Mouse (Mus musculus) B cell, adult 2 months (primary cell): ENCODE data around the gene Cdc42ep1.
A peak's percentile ranks its signal among the peaks of the same experiment; 100 is the strongest.

ENCODE experiments used
- DNase-seq, 2 experiments: peaks; one replicate each; pipeline ENCODE4 v3.0.0; 2022

Cdc42ep1 gene

DNA sequence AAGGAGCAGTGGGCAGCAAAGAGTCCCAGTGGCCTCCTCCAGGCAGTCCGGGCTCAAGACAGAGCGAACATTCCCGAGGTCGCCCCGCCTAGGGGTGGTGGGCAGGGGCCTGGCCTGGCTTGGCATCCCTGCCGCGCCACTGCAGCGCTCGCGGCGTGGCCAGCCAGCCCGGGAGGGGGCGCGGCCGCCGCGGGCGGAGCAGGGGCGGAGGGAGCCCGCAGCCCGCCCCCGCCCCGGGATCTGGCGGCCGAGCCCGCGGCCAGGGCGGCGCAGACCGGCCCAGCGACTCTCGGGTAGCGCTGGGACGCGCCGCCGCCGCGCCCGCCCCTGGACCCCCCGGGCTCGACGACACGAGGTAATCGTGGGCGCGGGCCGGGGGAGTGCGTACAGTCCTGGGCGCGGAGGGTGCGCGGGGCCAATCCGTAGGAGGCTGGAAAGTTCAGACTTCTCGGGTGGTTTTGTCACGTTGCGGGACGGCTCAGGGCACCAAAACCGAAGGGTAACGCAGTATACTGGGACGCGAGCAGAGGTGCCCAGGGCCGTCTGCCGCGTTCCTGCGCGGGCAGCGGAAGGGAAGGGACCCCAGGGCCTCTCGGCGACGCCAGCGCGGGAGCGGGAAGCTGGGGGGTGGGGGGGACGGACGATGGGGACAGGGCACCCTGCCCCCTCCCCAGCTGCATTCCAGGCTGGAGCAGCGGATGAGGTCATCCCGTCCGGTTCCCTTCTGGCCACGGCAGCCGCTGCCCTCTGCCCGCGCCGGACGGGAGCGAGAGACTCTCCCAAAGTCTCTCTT lies at the start of gene Cdc42ep1:
Gene Cdc42ep1 (plus strand): TSS at position 254 of the 793 bp plus-strand sequence.
- no peak for DNase-seq

DNA sequence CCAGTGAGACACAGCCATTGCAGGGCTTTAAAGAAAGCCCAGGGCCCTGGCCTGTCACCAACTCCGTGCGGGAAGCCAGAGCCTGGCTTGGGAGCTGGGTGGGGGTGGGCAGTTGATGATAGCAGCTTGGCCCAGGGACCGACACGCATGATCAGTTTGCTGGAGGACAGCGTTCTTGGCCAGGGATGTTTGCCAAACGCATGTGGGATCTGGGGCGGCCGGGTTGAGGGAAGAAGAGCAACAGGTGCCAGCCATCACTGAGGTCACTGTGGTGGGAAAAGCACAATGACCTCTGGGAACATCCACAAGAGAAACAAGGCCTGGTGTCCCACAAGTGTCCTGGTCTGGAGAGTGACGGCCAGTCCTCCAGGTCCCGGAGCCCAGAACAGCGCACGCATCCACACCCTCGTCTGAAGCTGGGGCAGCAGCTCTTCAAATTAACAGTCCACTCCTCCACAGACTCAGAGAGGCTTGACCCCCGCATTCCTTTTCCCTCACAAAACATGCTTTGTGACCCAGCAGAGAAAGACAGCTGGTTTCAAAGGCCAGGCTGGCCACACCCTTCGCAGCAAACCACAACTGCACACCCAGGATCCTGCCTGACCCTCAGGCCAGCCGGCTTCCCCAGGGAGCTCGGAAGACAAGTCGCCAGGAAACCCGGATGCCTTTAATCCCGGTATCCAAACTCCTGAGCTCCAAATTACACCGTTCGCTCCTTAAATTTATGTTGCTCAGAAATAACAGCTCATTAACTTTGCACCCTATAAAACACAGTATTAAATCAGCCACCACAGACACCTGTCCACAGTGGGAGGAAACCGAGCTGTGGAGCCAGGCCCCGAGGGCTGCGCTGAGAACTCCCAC lies 46.0 kb upstream of the Cdc42ep1 start:
- DNase-seq: no peak

DNA sequence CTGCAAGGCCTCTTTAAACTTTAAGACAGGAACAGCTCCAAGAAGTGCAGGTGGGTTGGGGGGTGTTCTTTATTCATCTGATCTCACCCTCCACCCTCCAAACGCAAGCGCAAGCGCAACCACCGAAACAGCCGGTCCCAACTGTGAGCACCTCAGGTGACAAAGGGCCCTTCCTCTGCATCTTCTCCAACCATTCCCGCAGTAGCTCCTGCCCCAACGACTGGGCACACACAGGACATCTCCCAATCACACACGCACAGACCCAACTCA lies 45.4 kb upstream of the Cdc42ep1 start:
- no peak for DNase-seq

DNA sequence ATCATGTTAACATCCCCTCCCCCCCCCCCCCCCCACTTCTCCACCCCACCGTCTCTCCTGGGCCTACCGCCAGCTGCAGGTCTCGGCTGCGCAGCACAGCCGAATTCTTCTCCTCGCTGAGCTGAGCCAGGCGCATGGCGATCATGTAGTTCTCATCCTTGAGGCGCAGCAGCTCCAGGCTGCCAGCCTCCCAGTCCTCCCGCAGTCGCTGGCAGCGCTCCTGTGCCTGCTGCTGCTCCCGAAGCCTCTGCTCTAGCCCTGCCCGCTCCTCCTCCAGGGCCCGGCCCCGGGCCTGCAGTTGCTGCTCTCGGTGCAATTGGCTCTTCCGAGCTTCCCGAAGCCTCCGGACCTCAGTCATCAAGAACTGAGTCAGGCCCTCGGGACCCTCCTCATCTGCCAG lies 43.4 kb upstream of the Cdc42ep1 start:
- no peak for DNase-seq

DNA sequence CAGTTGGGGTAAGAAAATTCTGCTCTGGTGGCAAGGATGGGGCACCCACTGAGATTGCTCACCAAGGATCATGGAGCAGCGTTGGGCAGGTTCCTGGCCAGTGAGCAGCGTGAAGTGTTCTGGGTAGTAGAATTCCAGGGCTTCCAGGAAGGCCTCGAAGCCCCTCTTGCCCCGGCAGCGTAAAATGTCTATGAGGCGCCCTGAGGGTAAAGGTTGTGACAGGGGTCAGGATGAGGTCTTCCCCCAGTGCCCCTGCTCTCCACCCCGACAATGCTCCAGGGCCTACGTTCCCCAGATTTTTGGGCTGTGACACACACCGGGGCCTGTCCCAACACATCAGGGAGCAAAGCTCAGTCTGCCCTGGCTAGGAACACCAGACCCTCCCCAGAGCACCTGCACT lies 40.9 kb upstream of the Cdc42ep1 start:
- DNase-seq: no peak

DNA sequence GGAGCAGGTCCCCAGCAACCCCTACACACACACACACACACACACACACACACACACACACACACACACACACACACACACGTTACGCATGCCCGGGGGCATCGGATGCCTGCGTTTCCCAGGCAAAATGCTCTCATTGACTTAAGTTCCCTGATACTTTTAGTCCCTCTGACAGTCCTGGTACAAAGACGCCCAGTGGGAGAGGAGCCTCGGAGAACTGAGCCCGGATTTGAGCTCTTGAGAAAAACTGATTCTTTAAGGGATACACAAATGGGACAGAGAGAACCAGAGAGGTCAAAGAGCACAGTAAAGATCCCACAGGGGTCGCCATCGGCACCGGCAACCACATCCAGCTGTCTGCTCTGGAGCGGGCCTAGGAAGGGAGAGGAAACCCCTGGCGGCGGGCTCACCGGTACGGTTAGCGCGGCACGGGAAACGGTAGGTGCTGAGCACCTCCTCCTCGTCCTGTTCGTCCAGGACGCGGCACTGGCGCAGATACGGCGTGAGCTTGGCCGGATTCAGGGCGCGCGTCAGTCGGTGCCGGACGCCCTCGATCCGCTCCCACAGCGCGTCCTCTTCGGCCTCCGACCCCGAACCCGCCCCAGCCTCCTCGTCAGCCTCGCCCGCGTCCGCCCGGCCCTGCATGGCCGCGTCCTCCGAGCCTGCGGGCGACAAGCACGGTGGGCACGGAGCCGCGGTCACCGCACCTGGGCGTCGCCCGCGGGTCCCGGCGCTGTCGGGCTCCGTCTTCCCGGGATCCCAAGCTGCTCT lies 40.3 kb upstream of the Cdc42ep1 start:
- peak; percentile 27 to 32 for DNase-seq

DNA sequence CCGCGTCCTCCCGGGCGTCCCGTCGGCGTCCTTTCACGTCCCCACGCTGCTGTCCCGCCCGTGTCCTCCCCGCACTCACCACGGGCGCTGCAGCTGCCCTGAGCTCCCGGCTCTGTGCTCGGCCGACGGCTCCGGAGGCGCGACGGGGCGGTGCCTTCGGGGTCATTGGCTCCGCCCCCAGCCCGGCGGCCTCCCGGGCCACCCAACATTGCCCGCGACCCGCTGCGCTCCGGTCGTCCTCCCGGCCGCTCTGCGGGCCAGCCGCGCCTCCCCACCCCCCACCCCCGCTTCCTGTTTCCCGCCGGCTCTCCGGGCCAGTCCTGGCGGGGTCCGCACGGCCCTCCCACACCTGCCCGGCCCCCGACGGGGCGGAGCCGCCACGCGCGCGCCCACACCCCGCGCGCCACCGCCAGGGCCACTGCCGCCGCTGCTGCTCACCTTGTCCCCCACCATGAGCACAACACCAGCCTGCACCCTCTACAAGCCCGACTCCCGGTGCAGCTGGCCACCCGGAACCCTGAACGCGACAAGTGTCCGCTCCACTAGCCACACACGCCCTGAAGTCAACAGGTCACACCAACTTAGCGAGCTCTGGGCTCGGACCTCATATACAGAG lies 39.5 kb upstream of the Cdc42ep1 start, which contains the start of gene Card10:
Gene Card10 (minus strand): TSS at position 267 of the 616 bp plus-strand sequence.
- DNase-seq: peak; percentile 42 to 57

DNA sequence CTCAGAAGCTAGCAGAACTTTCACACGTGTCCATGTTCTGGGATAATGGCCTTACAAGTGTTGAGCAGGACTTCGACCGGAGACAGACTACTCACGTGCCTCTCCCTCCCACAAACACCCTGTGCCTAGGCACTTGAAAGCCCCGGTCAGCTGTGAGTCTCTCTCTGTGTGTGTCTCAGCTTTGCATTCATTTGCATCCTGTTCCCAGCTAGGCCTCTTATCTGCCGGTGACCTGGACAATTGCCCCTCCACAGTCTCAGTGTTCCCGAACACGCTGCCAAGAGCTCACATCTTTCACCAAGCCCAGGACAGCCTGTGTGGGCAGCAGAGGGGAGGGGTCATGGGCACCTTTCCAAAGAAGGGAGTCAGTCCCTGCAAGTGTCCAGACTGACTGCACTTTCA lies 38.9 kb upstream of the Cdc42ep1 start:
- no peak for DNase-seq

DNA sequence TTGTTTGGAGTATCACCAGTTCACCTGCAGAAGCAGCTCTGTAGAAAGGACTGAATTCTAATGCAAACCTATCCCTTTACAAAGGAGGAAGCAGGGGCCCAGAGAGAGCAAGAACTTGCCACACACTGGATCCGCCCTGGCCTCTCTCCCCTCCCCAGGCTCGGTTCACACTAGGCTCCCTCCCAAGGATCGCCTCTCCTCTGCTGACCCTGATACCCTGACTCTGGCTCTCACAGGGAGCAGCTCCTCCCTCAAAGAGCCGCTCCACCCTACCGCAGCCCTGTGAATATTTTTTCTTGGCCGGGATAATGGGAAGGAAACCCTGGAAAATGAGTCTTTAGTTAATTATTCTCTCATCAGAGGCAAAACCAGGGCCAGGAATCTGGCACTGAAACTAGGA lies 38.1 kb upstream of the Cdc42ep1 start:
- no peak for DNase-seq

DNA sequence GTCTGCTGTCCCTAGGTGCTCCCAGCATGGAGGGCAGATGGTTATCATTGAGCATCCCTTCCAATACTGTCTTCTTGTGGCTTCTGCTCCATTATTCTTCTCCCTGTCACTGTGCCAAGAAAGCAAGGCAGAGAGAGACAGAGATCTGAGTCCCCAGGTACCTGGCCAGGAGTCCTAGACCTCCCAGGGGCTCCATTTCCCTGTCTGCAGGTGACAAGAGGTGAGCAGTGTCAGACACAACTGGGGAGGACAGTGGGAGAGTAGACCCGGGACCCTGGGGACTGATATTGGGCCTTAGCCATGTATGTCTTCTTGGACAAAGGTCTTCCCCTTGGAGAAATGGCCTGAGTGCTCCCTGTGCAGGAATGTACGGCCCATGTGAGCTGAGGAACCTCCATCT lies 37.1 kb upstream of the Cdc42ep1 start:
- DNase-seq: no peak

DNA sequence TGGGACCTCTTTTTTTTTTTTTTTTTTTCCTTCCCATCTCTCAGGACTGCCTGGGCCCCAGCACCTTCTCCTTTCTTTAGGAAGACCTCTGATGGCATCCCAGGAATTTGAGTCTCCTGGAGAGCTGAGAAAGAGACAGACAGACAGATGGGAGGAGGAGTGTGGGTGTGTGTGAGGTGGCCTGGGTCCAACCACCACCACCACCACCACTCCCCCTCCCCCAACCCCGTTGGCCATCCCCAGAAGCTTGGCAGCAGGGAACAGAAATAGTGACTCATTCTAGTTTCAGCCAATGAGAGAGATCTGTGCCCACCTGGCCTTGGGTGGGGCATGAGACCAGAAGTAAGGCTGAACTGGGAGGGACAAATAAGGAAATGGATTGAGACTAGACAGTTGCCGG lies 35.8 kb upstream of the Cdc42ep1 start:
- no peak for DNase-seq

DNA sequence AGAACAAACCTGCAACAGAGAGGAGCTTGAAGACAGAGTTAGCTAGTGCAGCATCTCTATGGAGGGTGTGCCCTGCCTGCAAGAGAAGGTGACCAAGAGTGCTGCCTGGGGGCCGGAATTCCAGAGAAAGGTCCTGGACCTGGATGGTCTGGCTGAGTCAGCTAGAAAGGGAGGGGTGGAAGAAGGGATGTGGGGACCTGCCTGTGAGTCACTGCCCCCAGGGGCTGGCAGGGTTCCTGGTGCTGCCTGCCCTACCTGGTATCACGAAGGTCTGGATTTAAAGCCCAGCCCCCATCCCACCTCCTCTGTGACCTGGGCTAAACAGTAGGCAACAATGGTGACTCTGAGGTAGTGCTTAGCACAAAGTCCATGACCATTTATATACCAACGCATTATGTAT lies 35.3 kb upstream of the Cdc42ep1 start:
- DNase-seq: no peak

DNA sequence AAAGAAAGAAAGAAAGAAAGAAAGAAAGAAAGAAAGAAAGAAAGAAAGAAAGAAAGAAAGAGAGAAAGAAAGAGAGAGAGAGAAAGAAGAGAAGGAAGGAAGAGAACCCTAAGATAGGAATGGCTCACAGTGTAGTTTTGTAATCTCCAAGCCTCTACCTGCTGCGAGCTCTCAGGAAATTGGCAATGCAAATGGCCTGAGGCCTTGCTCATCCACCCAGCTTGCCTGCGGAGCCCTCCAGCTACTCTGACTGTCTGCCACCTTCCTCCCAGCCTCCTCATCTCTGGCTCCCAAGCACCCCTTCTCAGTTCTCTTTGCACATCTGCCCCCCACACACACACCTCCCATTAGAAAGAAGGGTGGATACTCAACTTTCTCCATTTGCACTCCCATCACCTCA lies 33.4 kb upstream of the Cdc42ep1 start:
- DNase-seq: no peak

DNA sequence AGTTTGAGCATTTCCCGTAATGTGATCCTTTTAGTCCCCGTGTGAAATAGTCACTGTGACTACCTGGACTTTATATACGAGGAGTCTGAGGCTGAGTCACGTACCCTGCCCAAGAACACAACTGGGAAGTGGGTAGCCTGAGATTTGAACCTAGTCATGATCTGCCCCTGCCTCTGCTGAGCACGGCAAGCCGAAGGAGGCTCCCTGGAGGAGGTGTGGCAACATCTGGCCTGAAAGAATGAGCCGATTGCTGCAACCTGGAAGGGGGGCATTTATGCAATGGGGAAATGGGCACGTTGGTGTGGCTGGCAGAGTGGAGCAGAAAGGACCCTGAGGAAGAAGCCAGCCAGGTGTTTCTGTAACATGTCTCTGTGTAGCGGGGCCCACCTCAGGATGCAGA lies 32.7 kb upstream of the Cdc42ep1 start:
- no peak for DNase-seq

DNA sequence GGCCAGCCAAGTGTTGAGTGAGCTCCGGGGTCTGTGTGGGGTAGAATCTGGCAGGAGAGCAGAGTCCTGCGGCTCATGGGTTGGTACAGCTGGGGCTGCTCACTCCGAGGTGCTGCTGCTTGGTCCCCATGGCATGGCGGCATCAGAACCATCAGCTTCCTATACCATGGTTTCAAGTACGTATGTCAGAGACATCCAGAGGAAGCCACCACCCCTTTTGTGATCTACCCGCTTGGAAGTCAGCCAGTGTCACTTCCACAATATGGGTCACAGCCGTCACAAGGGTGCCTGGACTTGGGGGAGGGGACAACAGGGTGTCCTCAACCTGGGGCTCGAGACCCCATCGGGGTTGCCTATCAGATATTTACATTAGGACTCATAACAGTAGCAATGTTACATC lies 32.3 kb upstream of the Cdc42ep1 start:
- DNase-seq: no peak

DNA sequence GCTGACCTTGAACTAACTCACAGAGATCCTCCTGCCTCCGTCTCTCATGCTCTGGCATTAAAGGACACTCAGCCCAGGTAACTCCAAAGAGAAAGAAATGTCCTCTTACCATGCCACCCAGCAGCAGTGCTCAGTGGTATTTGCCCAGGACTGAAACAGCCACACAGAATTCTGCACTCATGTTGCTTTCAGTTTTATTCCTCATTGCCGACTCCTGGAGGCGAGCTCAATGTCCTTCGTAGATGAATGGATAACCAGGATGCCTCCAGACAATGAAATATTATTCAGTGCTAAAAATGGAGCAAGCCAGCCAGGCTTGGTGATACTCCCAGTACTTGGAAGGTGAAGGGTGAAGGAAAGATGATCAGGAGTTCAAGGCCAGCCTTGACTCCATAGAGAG lies 28.8 kb upstream of the Cdc42ep1 start:
- no peak for DNase-seq

DNA sequence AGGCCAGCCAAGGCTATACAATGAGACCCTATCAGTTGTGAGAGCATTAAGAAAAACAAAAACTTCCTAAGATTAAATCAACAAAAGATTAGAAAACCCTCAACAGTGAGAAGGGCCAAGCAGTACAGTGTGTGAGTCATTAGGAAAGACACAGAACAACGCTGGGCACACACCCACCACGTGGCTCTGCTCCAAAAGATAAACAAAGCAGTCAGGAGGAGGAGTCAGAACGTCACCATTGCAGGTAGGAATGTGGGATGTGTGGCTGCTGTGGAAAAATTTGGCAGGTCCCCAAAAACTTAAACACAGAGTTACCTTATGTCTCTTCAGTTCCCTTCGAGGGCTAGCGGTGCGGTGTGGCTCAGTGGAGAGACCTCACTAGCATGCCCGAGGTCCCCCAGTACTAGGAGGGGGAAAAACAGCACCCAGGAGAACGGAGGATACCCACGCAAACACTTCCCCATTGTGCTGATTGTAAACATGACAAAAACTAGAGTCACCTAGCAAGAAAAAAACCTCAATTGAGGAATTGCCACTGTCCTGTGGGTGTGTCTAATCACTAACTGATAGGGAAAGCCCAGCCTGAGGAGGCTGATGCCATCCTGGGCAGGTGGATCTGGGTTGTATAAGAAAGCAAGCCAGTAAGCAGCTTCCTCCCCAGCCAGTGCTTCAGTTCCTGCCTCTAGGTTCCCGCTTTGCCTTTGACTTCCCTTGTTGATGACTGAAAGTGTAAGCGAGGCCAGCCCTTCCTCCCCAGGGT lies 26.9 kb upstream of the Cdc42ep1 start:
- DNase-seq: no peak

DNA sequence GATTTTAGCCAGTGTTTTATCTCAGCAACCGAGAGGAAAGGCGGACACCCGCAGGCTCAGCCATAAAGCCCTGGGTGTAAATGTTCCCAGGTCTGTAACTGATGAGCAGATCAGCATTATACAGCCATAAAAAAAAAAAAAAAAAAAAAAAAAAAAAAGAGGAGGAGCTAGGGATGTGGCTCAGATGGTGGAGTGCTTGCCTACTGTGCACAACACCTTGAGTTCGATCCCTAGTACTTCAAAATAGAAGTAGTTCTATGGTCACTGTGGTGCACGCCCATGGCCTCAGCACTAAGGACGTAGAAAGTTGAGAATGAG lies 26.4 kb upstream of the Cdc42ep1 start:
- no peak for DNase-seq

DNA sequence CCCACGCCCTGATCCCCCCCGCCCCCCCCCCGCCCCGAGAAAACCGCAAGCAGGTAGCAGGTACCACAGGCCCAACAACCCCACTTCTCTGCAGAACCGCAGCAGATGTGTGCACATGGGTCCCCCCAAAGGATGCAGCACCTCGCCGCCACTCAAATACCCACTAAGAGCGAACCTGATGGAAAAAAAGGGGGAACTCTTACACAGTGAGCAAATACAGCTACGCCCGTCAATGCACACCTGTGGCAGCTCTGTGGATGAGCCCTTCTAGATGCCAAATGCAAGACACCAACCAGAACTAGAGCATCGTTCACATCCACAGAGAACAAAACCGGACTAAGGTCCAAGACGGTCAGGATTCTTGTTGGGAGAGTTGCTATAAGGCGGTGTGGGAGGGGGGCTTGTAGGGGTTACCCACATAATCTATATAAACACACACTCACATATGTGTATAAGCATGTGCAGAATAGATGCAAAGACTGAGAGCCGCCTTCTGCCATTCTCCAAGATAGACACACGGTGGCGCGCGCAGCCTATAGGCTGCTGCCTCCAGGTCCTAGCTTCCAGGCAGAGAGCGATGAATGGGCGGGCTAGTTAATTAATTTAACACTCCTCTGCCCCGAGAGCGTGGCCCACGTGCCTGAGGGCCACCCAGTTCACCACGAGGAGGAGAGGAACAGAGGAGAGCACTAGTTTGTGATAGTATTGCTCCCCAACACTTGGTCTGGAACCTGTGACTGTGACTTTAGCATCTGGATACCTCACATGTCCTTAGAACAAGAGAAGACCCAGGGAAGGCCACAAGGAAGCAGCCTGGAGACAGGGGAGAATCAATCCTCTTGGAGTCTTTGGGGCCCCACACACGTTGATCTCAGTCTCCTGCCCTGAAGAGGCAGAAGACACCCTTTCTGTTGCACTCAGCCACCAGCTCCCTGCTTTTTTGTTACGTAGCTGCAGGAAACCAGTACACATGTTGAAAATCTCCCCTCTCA lies 15.9 kb upstream of the Cdc42ep1 start:
- DNase-seq: peak; percentile 61 to 69

DNA sequence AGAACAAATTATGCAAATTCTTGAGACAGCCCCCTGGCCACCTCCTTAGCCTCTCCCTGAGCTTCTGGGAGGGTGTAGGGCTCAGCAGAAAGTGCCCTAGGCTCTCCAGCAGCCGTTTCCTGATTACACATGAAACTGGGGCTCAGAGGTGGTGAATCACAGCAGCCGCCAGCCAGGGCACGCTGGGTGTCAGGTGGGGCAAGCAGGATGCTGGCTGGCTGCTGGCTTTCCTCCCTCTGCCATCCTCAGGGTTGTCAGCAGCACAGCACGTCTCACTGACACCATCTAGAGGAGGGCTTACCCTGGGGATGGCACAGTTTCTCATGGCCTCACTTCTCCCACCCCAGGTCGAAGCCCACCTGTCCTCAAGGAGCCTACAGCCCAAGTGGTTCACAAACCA lies 14.1 kb upstream of the Cdc42ep1 start:
- no peak for DNase-seq

DNA sequence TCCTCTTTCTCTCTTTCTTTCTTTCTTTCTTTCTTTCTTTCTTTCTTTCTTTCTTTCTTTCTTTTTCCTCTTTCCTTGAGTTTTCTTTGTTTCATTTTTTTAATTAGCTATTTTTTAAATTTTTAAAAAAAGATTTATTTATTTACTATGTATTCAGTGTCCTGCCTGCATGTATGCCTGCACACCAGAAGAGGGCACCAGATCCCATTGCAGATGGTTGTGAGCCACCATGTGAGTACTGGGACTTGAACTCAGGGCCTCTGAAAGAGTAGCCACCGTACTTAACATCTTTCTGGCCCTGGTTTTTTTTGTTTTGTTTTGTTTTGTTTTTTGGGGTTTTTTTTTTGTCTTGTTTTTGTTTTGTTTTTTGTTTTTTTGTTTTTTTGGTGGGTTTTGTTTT lies 12.8 kb upstream of the Cdc42ep1 start:
- no peak for DNase-seq
